Mouse (Mus musculus): ENCODE data around the gene Ctnnbip1. TPM values are rescaled to one million over a fixed set of nuclear protein-coding genes. Genes with fewer than 3 reads are reported as not detected.

Ctnnbip1 gene
- total RNA-seq, 1 experiment, result 18.3 TPM

- TF ChIP-seq ZNF384 (IDR thresholded peaks at IDR 0.05; ENCODE audit: low read depth, low read length) (no peak), CHD2 (IDR thresholded peaks at IDR 0.05; ENCODE audit: low read depth, low read length) (no peak), HCFC1 (IDR thresholded peaks at IDR 0.05; ENCODE audit: borderline replicate concordance, insufficient read depth, low read length) (no peak), ZC3H11A (IDR thresholded peaks at IDR 0.05; ENCODE audit: borderline replicate concordance, low read depth, low read length) (no peak), MAFK (IDR thresholded peaks at IDR 0.05; ENCODE audit: insufficient read depth, low read depth, low read length) (no peak)
- Histone ChIP-seq H3K27ac (ENCODE audit: insufficient read depth, low read depth, low read length, poor library complexity, severe bottlenecking) (no peak overlapping the region), H3K36me3 (ENCODE audit: control insufficient read depth, insufficient read depth, low read length, poor library complexity, severe bottlenecking) (no peaks in the 10 kb centered on the region), H3K4me3 (ENCODE audit: insufficient read depth in 1 of 2, low read depth in 1 of 2, low read length in 2 of 2, poor library complexity in 1 of 2, severe bottlenecking in 1 of 2) (no peak overlapping the region), H3K9ac (ENCODE audit: insufficient read depth, low read depth, low read length, poor library complexity, severe bottlenecking) (no peak overlapping the region), H3K9me3 (ENCODE audit: control insufficient read depth, insufficient read depth, low read depth, low read length) (no peaks in the 10 kb centered on the region), H3K4me1 (ENCODE audit: control insufficient read depth in 2 of 2, insufficient read depth in 2 of 2, low read length in 2 of 2, poor library complexity in 1 of 2) (peaks cover 2 to 8% of the 10 kb centered on the region in 2 experiments; a peak in 3 of 4 replicates)
- DNase-seq (ENCODE audit: low read depth, low spot score), result no peak
- in situ Hi-C loops (cut with MboI; ENCODE audit: low sequenced_read_pairs in 2 of 2, unreplicated experiment in 2 of 2), result no loop called here
Measured at GRCm38 (mm10) chr4:149561392-149561791, 43.4 kb downstream of the Ctnnbip1 start.

GRCm38 (mm10) chr4:149561986-149562904, 44.2 kb downstream of the Ctnnbip1 start:
- Histone ChIP-seq H3K36me3 (ENCODE audit: control insufficient read depth, insufficient read depth, low read length, poor library complexity, severe bottlenecking) (no peaks in the 10 kb centered on the region), H3K9ac (ENCODE audit: insufficient read depth, low read depth, low read length, poor library complexity, severe bottlenecking) (no peak overlapping the region), H3K4me1 (ENCODE audit: control insufficient read depth in 2 of 2, insufficient read depth in 2 of 2, low read length in 2 of 2, poor library complexity in 1 of 2) (peaks cover 2 to 8% of the 10 kb centered on the region in 2 experiments; a peak in 3 of 4 replicates), H3K4me3 (ENCODE audit: insufficient read depth in 1 of 2, low read depth in 1 of 2, low read length in 2 of 2, poor library complexity in 1 of 2, severe bottlenecking in 1 of 2) (no peak overlapping the region; a peak in 1 of 4 replicates), H3K9me3 (ENCODE audit: control insufficient read depth, insufficient read depth, low read depth, low read length) (no peaks in the 10 kb centered on the region), H3K27ac (ENCODE audit: insufficient read depth, low read depth, low read length, poor library complexity, severe bottlenecking) (no peak overlapping the region)
- no peak for TF ChIP-seq ZNF384 (IDR thresholded peaks at IDR 0.05; ENCODE audit: low read depth, low read length)
- TF ChIP-seq CHD2 (IDR thresholded peaks at IDR 0.05; ENCODE audit: low read depth, low read length), result no peak
- no peak for TF ChIP-seq ZC3H11A (IDR thresholded peaks at IDR 0.05; ENCODE audit: borderline replicate concordance, low read depth, low read length)
- no peak for TF ChIP-seq HCFC1 (IDR thresholded peaks at IDR 0.05; ENCODE audit: borderline replicate concordance, insufficient read depth, low read length)
- TF ChIP-seq MAFK (IDR thresholded peaks at IDR 0.05; ENCODE audit: insufficient read depth, low read depth, low read length), result no peak
- in situ Hi-C loops (cut with MboI; ENCODE audit: low sequenced_read_pairs in 2 of 2, unreplicated experiment in 2 of 2), result no loop called here
- DNase-seq (ENCODE audit: low read depth, low spot score), result no peak

- Histone ChIP-seq H3K9me3 (ENCODE audit: control insufficient read depth, insufficient read depth, low read depth, low read length) (no peaks in the 10 kb centered on the region), H3K4me1 (ENCODE audit: control insufficient read depth in 2 of 2, insufficient read depth in 2 of 2, low read length in 2 of 2, poor library complexity in 1 of 2) (peaks cover 2 to 11% of the 10 kb centered on the region in 2 experiments; a peak in 3 of 4 replicates), H3K27ac (ENCODE audit: insufficient read depth, low read depth, low read length, poor library complexity, severe bottlenecking) (no peak overlapping the region), H3K9ac (ENCODE audit: insufficient read depth, low read depth, low read length, poor library complexity, severe bottlenecking) (no peak overlapping the region), H3K36me3 (ENCODE audit: control insufficient read depth, insufficient read depth, low read length, poor library complexity, severe bottlenecking) (no peaks in the 10 kb centered on the region), H3K4me3 (ENCODE audit: insufficient read depth in 1 of 2, low read depth in 1 of 2, low read length in 2 of 2, poor library complexity in 1 of 2, severe bottlenecking in 1 of 2) (no peak overlapping the region; a peak in 1 of 4 replicates)
- TF ChIP-seq HCFC1 (IDR thresholded peaks at IDR 0.05; ENCODE audit: borderline replicate concordance, insufficient read depth, low read length), result no peak
- TF ChIP-seq CHD2 (IDR thresholded peaks at IDR 0.05; ENCODE audit: low read depth, low read length), result no peak
- no peak for TF ChIP-seq ZC3H11A (IDR thresholded peaks at IDR 0.05; ENCODE audit: borderline replicate concordance, low read depth, low read length)
- TF ChIP-seq ZNF384 (IDR thresholded peaks at IDR 0.05; ENCODE audit: low read depth, low read length), result no peak
- TF ChIP-seq MAFK (IDR thresholded peaks at IDR 0.05; ENCODE audit: insufficient read depth, low read depth, low read length), result no peak
- in situ Hi-C loops (cut with MboI; ENCODE audit: low sequenced_read_pairs in 2 of 2, unreplicated experiment in 2 of 2), result no loop called here
- no peak for DNase-seq (ENCODE audit: low read depth, low spot score)
Measured at GRCm38 (mm10) chr4:149562905-149563347, 44.9 kb downstream of the Ctnnbip1 start.

GRCm38 (mm10) chr4:149563941-149564361, 45.9 kb downstream of the Ctnnbip1 start:
- peaks cover 2 to 12% of the 10 kb centered on the region in 2 experiments; a peak in 3 of 4 replicates for H3K4me1 ChIP-seq (ENCODE audit: control insufficient read depth in 2 of 2, insufficient read depth in 2 of 2, low read length in 2 of 2, poor library complexity in 1 of 2)
- H3K9ac ChIP-seq (ENCODE audit: insufficient read depth, low read depth, low read length, poor library complexity, severe bottlenecking), result no peak overlapping the region
- no peak overlapping the region for H3K27ac ChIP-seq (ENCODE audit: insufficient read depth, low read depth, low read length, poor library complexity, severe bottlenecking)
- TF ChIP-seq ZNF384 (IDR thresholded peaks at IDR 0.05; ENCODE audit: low read depth, low read length), result no peak
- TF ChIP-seq HCFC1 (IDR thresholded peaks at IDR 0.05; ENCODE audit: borderline replicate concordance, insufficient read depth, low read length), result no peak
- TF ChIP-seq CHD2 (IDR thresholded peaks at IDR 0.05; ENCODE audit: low read depth, low read length), result no peak
- TF ChIP-seq ZC3H11A (IDR thresholded peaks at IDR 0.05; ENCODE audit: borderline replicate concordance, low read depth, low read length), result no peak
- no peak for TF ChIP-seq MAFK (IDR thresholded peaks at IDR 0.05; ENCODE audit: insufficient read depth, low read depth, low read length)
- no peak for DNase-seq (ENCODE audit: low read depth, low spot score)
- H3K9me3 ChIP-seq (ENCODE audit: control insufficient read depth, insufficient read depth, low read depth, low read length), result no peaks in the 10 kb centered on the region
- H3K36me3 ChIP-seq (ENCODE audit: control insufficient read depth, insufficient read depth, low read length, poor library complexity, severe bottlenecking), result no peaks in the 10 kb centered on the region
- no peak overlapping the region for H3K4me3 ChIP-seq (ENCODE audit: insufficient read depth in 1 of 2, low read depth in 1 of 2, low read length in 2 of 2, poor library complexity in 1 of 2, severe bottlenecking in 1 of 2)
- in situ Hi-C loops (cut with MboI; ENCODE audit: low sequenced_read_pairs in 2 of 2, unreplicated experiment in 2 of 2), result no loop called here
